Mouse (Mus musculus) spleen, adult 2 months (tissue): ENCODE results near the gene Camta1.

Experiments used
- CTCF ChIP-seq: fragments of 200-500 bp; IDR thresholded peaks from 2 replicates; pipeline ENCODE4 v1.5.1; 2011; ENCODE audit warnings: mild to moderate bottlenecking, inconsistent platforms; ENCODE audit not compliant: insufficient read depth, insufficient read length, insufficient replicate concordance; ENCODE audit errors: extremely low read depth
- POLR2A ChIP-seq: fragments of 200-500 bp; IDR thresholded peaks from 2 replicates; pipeline ENCODE4 v1.6.1; 2011; ENCODE audit warnings: low read depth, low read length, inconsistent platforms

- TF ChIP-seq CTCF: no peak
- no peak for TF ChIP-seq POLR2A
Observed at GRCm38 (mm10) chr4:151483977-151484313, 377.7 kb downstream of the Camta1 start.
